Mouse (Mus musculus) hindbrain, embryonic 14.5 days (tissue): ENCODE results near the gene Eml2. TPM values are rescaled to one million over a fixed set of nuclear protein-coding genes. Genes with fewer than 3 reads are reported as not detected.
"Not testable (repeated sequence)": the region's sequence is repeated elsewhere in the genome, so short reads cannot be mapped to it uniquely, and the experiment has no call there.

Experiments used
- ATAC-seq: fragments of 200-750 bp; cut with Nextera tagmentation; 2 replicates; pipeline ENCODE4 v1.8.0; 2017; ENCODE audit warnings: moderate number of reproducible peaks, mild to moderate bottlenecking, moderate TSS enrichment, moderate library complexity; ENCODE audit not compliant: low FRiP score
- DNase-seq: peaks from one replicate; pipeline ENCODE4 v3.0.0-alpha.2; 2015; ENCODE audit warnings: low spot score
- H3K27ac ChIP-seq: fragments of 300-500 bp; sonication (generic); 2 replicates; pipeline ENCODE4 v1.5.1; 2014; ENCODE audit warnings: mild to moderate bottlenecking, moderate library complexity
- H3K27me3 ChIP-seq: fragments of 300-500 bp; sonication (generic); 2 replicates; pipeline ENCODE4 v1.6.1; 2014; ENCODE audit warnings: mild to moderate bottlenecking, low read length, mixed read lengths; ENCODE audit not compliant: control insufficient read depth, insufficient read depth
- H3K36me3 ChIP-seq: fragments of 300-500 bp; sonication (generic); replicated peaks from 2 replicates; pipeline ENCODE4 v1.6.1; 2014; ENCODE audit not compliant: control insufficient read depth, insufficient read depth
- H3K4me1 ChIP-seq: fragments of 300-500 bp; sonication (generic); replicated peaks from 2 replicates; pipeline ENCODE4 v1.6.1; 2014; ENCODE audit warnings: antibody characterized with exemption, low read length, mixed read lengths; ENCODE audit not compliant: control insufficient read depth, insufficient read depth
- H3K4me2 ChIP-seq: fragments of 300-500 bp; sonication (generic); replicated peaks from 2 replicates; pipeline ENCODE4 v1.6.1; 2014; ENCODE audit warnings: mild to moderate bottlenecking, moderate library complexity
- H3K4me3 ChIP-seq: fragments of 300-500 bp; sonication (generic); replicated peaks from 2 replicates; pipeline ENCODE4 v1.5.1; 2014; ENCODE audit warnings: mild to moderate bottlenecking, low read length
- H3K9ac ChIP-seq: fragments of 300-500 bp; sonication (generic); 2 replicates; pipeline ENCODE4 v1.6.1; 2014
- H3K9me3 ChIP-seq: fragments of 300-500 bp; sonication (generic); 2 replicates; pipeline ENCODE4 v1.6.1; 2016; ENCODE audit warnings: low read length; ENCODE audit not compliant: control insufficient read depth
- WGBS: fragments of 180-500 bp; shearing (Covaris S2); extraction: QIAGEN DNeasy Blood & Tissue Kit; methylation state at CpG from one replicate; pipeline ENCODE4 v1.1.7; 2014; 5-methylcytosine and 5-hydroxymethylcytosine counted together
- polyA plus RNA-seq: library from polyadenylated mRNA; unstranded; fragments of >200 nt; fragmentation: Nextera tagmentation; extraction: Ambion mirVana; gene quantifications from 2 replicates; pipeline ENCODE4 v1.2.1, GENCODE M21; 2014

The Eml2 gene
- polyA plus RNA-seq, 1 experiment from 2014 or later: 3.6 TPM

GRCm38 (mm10) chr7:19147497-19148045 is 28.6 kb upstream of the Eml2 start:
- DNase-seq: no peak
- WGBS: 65% methylated on average over 6 of the region's 6 CpGs
- H3K9ac ChIP-seq: no peak overlapping the region
- H3K27me3 ChIP-seq: no peaks in the 10 kb centered on the region
- peak overlapping the region; percentile 73 for H3K4me2 ChIP-seq
- H3K36me3 ChIP-seq: peaks cover 28% of the 10 kb centered on the region
- peaks cover 18% of the 10 kb centered on the region for H3K4me1 ChIP-seq
- no peaks in the 10 kb centered on the region for H3K9me3 ChIP-seq
- H3K4me3 ChIP-seq: peak overlapping the region; percentile 59; the same call in 1 of the 2 replicates
- no peak for ATAC-seq
- H3K27ac ChIP-seq: no peak overlapping the region

GRCm38 (mm10) chr7:19148180-19148874 is 27.9 kb upstream of the Eml2 start:
- peak overlapping the region; percentile 59 for H3K4me3 ChIP-seq
- peaks cover 30% of the 10 kb centered on the region for H3K36me3 ChIP-seq
- DNase-seq: no peak
- ATAC-seq: no peak
- H3K27me3 ChIP-seq: no peaks in the 10 kb centered on the region
- peak overlapping the region; percentile 81 for H3K27ac ChIP-seq
- H3K4me2 ChIP-seq: peak overlapping the region; percentile 73
- peak overlapping the region; percentile 74 for H3K9ac ChIP-seq
- WGBS: 14% methylated on average over 20 of the region's 20 CpGs
- peaks cover 18% of the 10 kb centered on the region for H3K4me1 ChIP-seq
- H3K9me3 ChIP-seq: no peaks in the 10 kb centered on the region

GRCm38 (mm10) chr7:19148875-19149541 is 27.2 kb upstream of the Eml2 start, which contains the start of gene Qpctl:
Qpctl (minus strand) TSS chr7:19149291.
- Histone ChIP-seq H3K9ac (peak within 1 kb of the TSS; percentile 74), H3K4me2 (peak within 1 kb of the TSS; percentile 73), H3K9me3 (no peaks in the 10 kb centered on the region), H3K4me1 (peaks cover 18% of the 10 kb centered on the region), H3K27me3 (no peaks in the 10 kb centered on the region), H3K4me3 (peak within 1 kb of the TSS; percentile 59), H3K36me3 (peaks cover 37% of the 10 kb centered on the region), H3K27ac (peak within 1 kb of the TSS; percentile 81)
- under 1% methylated on average over 43 of the region's 43 CpGs for WGBS
- DNase-seq: peak; percentile 95
- peak; percentile 97 for ATAC-seq

GRCm38 (mm10) chr7:19149626-19150025 is 26.6 kb upstream of the Eml2 start, which contains the start of gene Snrpd2:
Snrpd2 (plus strand) TSS chr7:19149722.
- under 1% methylated on average over 24 of the region's 24 CpGs for WGBS
- peak; percentile 99 for DNase-seq
- peaks cover 43% of the 10 kb centered on the region for H3K36me3 ChIP-seq

GRCm38 (mm10) chr7:19151121-19151520 is 25.1 kb upstream of the Eml2 start:
- H3K9ac ChIP-seq, H3K27ac ChIP-seq, DNase-seq, H3K4me3 ChIP-seq, ATAC-seq, H3K9me3 ChIP-seq, H3K4me2 ChIP-seq, H3K27me3 ChIP-seq: not testable (repeated sequence)
- Histone ChIP-seq H3K36me3 (peaks cover 39% of the 10 kb centered on the region), H3K4me1 (peaks cover 18% of the 10 kb centered on the region)
- WGBS: 92% methylated on average over 10 of the region's 10 CpGs

More at GRCm38 (mm10) chr7:19149626-19150025, 26.6 kb upstream of the Eml2 start, which contains the start of gene Snrpd2:
- peak within 1 kb of the TSS; percentile 73 for H3K4me2 ChIP-seq
- peak within 1 kb of the TSS; percentile 74 for H3K9ac ChIP-seq
- no peaks in the 10 kb centered on the region for H3K27me3 ChIP-seq
- H3K27ac ChIP-seq: peak within 1 kb of the TSS; percentile 81
- H3K9me3 ChIP-seq: no peaks in the 10 kb centered on the region
- peaks cover 18% of the 10 kb centered on the region for H3K4me1 ChIP-seq
- peak; percentile 89 for ATAC-seq
- peak within 1 kb of the TSS; percentile 59 for H3K4me3 ChIP-seq

GRCm38 (mm10) chr7:19154796-19155195 is 21.4 kb upstream of the Eml2 start:
- H3K4me2 ChIP-seq: no peak overlapping the region
- ATAC-seq (no peak), DNase-seq (no peak)
- no peak overlapping the region for H3K4me3 ChIP-seq
- peaks cover 11% of the 10 kb centered on the region for H3K4me1 ChIP-seq
- peaks cover 39% of the 10 kb centered on the region for H3K36me3 ChIP-seq
- WGBS: 76% methylated on average over 8 of the region's 8 CpGs
- no peak overlapping the region for H3K9ac ChIP-seq
- H3K9me3 ChIP-seq: no peaks in the 10 kb centered on the region
- H3K27ac ChIP-seq: no peak overlapping the region
- H3K27me3 ChIP-seq: peaks cover 5% of the 10 kb centered on the region

- peaks cover 17% of the 10 kb centered on the region for H3K27me3 ChIP-seq
- H3K27ac ChIP-seq: no peak overlapping the region
- no peak overlapping the region for H3K4me2 ChIP-seq
- no peaks in the 10 kb centered on the region for H3K9me3 ChIP-seq
- H3K4me3 ChIP-seq: no peak overlapping the region
- no peak overlapping the region for H3K9ac ChIP-seq
- 66% methylated on average over 13 of the region's 13 CpGs for WGBS
- 0 out of 2 replicates have a peak, but pooled peaks cover 8% of the 10 kb centered on the region for H3K4me1 ChIP-seq
- DNase-seq (no peak), ATAC-seq (no peak)
- peaks cover 39% of the 10 kb centered on the region for H3K36me3 ChIP-seq
These were observed 20.3 kb upstream of the Eml2 start for GRCm38 (mm10) chr7:19155825-19156475.

DNA sequence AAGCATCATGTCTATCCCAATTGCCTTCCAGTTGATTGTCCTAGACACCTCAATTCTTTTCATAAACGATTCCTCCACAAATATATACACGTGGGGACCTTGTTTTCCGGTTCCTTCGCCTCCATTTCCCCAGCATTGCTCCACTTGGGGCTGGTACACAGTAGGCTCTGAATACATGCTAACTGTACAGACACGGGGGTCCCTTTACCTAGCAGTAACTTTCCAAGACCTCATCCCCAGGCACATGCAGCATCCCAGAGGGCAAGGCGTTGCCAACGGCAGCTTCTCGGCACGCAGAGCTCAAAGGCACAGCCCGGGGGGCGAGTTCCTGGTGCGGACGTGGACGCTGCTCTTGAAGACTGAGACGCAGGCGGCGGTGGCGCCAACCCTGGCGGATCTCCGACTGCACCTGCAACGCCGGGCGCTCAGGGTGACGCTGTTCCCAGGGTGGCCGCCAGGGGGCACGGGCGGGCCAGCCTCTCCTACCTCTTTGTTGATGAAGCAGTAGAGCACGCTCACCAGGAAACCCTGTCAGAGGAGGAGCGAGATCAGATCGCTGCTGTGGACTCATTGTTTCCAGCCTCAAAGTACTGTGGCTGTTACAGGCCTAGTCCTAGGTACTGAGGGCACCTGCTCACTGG is 18.9 kb upstream of the Eml2 start:
- ATAC-seq: peak; percentile 72
- peaks cover 28% of the 10 kb centered on the region for H3K36me3 ChIP-seq
- 0 out of 2 replicates have a peak, but pooled peaks cover 8% of the 10 kb centered on the region for H3K4me1 ChIP-seq
- peak overlapping the region; percentile 10; the same call in 1 of the 2 replicates for H3K4me3 ChIP-seq
- H3K4me2 ChIP-seq: peak overlapping the region; percentile 46
- WGBS: 6% methylated on average over 30 of the region's 30 CpGs
- DNase-seq: peak; percentile 83
- H3K27ac ChIP-seq: peak overlapping the region; percentile 52
- H3K27me3 ChIP-seq: peaks cover 17% of the 10 kb centered on the region
- H3K9me3 ChIP-seq: no peaks in the 10 kb centered on the region
- peak overlapping the region; percentile 44 for H3K9ac ChIP-seq
